Mouse (Mus musculus): ENCODE data around the gene Brwd1. TPM values are rescaled to one million over a fixed set of nuclear protein-coding genes. Genes with fewer than 3 reads are reported as not detected.
A peak's percentile ranks its signal among the peaks of the same experiment; 100 is the strongest.

Gene Brwd1
- polyA plus RNA-seq, 1 experiment: 47.0 TPM

- WGBS: 75% methylated on average over 6 of the region's 6 CpGs
- H3K27ac ChIP-seq (ENCODE audit: control insufficient read depth, insufficient read depth, low read depth, low read length, poor library complexity): no peak overlapping the region
- TF ChIP-seq POLR2A (IDR thresholded peaks at IDR 0.05; ENCODE audit: borderline replicate concordance, control insufficient read depth, low read depth, low read length): no peak
- TF ChIP-seq CTCF (IDR thresholded peaks at IDR 0.05; ENCODE audit: control insufficient read depth, insufficient read depth, low read length): no peak
- no peak overlapping the region for H3K4me3 ChIP-seq (replicated peaks; ENCODE audit: control insufficient read depth, low read depth, low read length)
- no peaks in the 10 kb centered on the region for H3K4me1 ChIP-seq (ENCODE audit: control insufficient read depth, insufficient read depth, low read length)
These were observed 17.7 kb downstream of the Brwd1 start for GRCm38 (mm10) chr16:96064649-96065048.

DNA sequence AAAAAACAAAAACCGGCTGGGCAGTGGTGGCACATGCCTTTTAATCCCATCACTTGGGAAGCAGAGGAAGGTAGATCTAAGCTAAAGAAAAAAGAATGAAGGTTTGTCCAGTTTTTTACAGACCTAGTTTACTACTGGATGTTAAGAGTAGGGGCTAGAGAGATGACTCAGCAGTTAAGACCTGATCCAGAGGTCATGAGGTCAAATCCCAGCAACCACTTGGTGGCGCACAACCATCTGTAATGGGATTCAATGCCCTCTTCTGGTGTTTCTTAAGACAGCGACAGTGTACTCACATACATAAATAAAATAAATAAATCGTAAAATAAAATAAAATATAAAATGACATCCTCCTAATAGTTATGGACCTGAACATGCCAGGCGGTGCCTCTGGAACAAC is 38.2 kb downstream of the Brwd1 start:
- no peak overlapping the region for H3K27ac ChIP-seq (ENCODE audit: control insufficient read depth, insufficient read depth, low read depth, low read length, poor library complexity)
- WGBS: 79% methylated on average over 5 of the region's 5 CpGs
- H3K4me3 ChIP-seq (replicated peaks; ENCODE audit: control insufficient read depth, low read depth, low read length): no peak overlapping the region
- no peaks in the 10 kb centered on the region for H3K4me1 ChIP-seq (ENCODE audit: control insufficient read depth, insufficient read depth, low read length)
- TF ChIP-seq CTCF (IDR thresholded peaks at IDR 0.05; ENCODE audit: control insufficient read depth, insufficient read depth, low read length) (peak; percentile 26; the same call in 1 of the 2 replicates), POLR2A (IDR thresholded peaks at IDR 0.05; ENCODE audit: borderline replicate concordance, control insufficient read depth, low read depth, low read length) (no peak)

- no peak overlapping the region for H3K27ac ChIP-seq (ENCODE audit: control insufficient read depth, insufficient read depth, low read depth, low read length, poor library complexity)
- WGBS: 88% methylated on average over 4 of the region's 4 CpGs
These were observed 41.6 kb downstream of the Brwd1 start for GRCm38 (mm10) chr16:96040691-96041090.

GRCm38 (mm10) chr16:96039538-96039937 is 42.8 kb downstream of the Brwd1 start:
- Histone ChIP-seq H3K4me3 (replicated peaks; ENCODE audit: control insufficient read depth, low read depth, low read length) (no peak overlapping the region), H3K4me1 (ENCODE audit: control insufficient read depth, insufficient read depth, low read length) (no peaks in the 10 kb centered on the region), H3K27ac (ENCODE audit: control insufficient read depth, insufficient read depth, low read depth, low read length, poor library complexity) (no peak overlapping the region)
- WGBS: 86% methylated on average over 6 of the region's 6 CpGs
- TF ChIP-seq POLR2A (IDR thresholded peaks at IDR 0.05; ENCODE audit: borderline replicate concordance, control insufficient read depth, low read depth, low read length) (no peak), CTCF (IDR thresholded peaks at IDR 0.05; ENCODE audit: control insufficient read depth, insufficient read depth, low read length) (no peak)

More at GRCm38 (mm10) chr16:96040691-96041090, 41.6 kb downstream of the Brwd1 start:
- TF ChIP-seq POLR2A (IDR thresholded peaks at IDR 0.05; ENCODE audit: borderline replicate concordance, control insufficient read depth, low read depth, low read length) (no peak), CTCF (IDR thresholded peaks at IDR 0.05; ENCODE audit: control insufficient read depth, insufficient read depth, low read length) (no peak)
- H3K4me1 ChIP-seq (ENCODE audit: control insufficient read depth, insufficient read depth, low read length): no peaks in the 10 kb centered on the region
- no peak overlapping the region for H3K4me3 ChIP-seq (replicated peaks; ENCODE audit: control insufficient read depth, low read depth, low read length)

DNA sequence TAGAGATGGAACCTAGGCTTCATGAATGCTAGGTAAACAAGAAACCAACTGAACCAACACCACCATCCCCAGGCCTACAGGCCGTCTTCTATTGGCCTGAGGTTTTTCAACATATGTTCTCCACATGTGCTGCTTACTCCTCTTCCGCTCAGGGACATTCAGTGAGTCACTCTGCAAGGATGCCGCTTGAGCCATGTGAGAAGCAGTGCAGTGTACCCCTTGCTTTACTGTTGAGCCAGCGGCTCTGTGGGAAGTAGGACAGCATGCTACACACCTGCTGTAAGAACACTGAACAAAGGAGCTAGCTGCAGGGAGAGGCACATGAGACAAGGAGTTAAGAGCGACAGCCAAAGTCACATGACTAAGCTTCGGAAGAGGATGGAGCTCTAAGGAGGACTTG is 47.9 kb downstream of the Brwd1 start:
- Histone ChIP-seq H3K4me1 (ENCODE audit: control insufficient read depth, insufficient read depth, low read length) (no peaks in the 10 kb centered on the region), H3K27ac (ENCODE audit: control insufficient read depth, insufficient read depth, low read depth, low read length, poor library complexity) (no peak overlapping the region), H3K4me3 (replicated peaks; ENCODE audit: control insufficient read depth, low read depth, low read length) (no peak overlapping the region)
- TF ChIP-seq POLR2A (IDR thresholded peaks at IDR 0.05; ENCODE audit: borderline replicate concordance, control insufficient read depth, low read depth, low read length) (no peak), CTCF (IDR thresholded peaks at IDR 0.05; ENCODE audit: control insufficient read depth, insufficient read depth, low read length) (no peak)
- 93% methylated on average over 6 of the region's 6 CpGs for WGBS

GRCm38 (mm10) chr16:96032368-96033043 is 49.8 kb downstream of the Brwd1 start:
- WGBS: 70% methylated on average over 13 of the region's 13 CpGs
- no peak overlapping the region for H3K4me3 ChIP-seq (replicated peaks; ENCODE audit: control insufficient read depth, low read depth, low read length)
- H3K27ac ChIP-seq (ENCODE audit: control insufficient read depth, insufficient read depth, low read depth, low read length, poor library complexity): no peak overlapping the region
- no peaks in the 10 kb centered on the region for H3K4me1 ChIP-seq (ENCODE audit: control insufficient read depth, insufficient read depth, low read length)
- no peak for TF ChIP-seq CTCF (IDR thresholded peaks at IDR 0.05; ENCODE audit: control insufficient read depth, insufficient read depth, low read length)
- no peak for TF ChIP-seq POLR2A (IDR thresholded peaks at IDR 0.05; ENCODE audit: borderline replicate concordance, control insufficient read depth, low read depth, low read length)

DNA sequence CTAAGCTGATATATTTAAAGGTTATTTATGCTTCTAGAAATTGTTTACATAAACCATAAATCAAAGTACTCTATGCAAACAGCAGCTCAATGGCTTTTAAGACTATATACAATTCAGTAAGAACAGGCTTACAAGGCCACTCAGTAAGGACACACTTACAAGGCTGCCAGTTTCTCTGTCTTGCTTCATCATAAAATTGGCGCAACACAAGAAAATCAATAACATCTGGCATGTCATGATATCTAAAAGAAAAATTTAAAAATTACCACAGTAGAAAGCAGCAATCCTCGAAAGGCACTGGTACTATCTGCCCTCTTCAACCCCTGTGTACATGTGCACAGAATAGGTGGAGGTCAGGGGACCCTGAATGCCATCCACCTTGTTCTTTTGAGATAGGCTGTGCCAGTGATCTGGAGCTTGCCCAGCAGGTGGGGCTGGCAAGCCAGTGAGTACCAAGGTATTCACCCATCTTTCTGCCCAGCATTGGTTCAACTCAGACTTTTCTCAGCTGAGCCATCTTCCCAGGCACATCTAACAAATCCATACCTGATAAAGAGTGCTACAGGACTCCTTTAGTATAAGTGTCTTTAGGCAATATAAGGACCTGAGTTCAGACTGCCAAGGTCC is 51.7 kb downstream of the Brwd1 start:
- Histone ChIP-seq H3K27ac (ENCODE audit: control insufficient read depth, insufficient read depth, low read depth, low read length, poor library complexity) (no peak overlapping the region), H3K4me1 (ENCODE audit: control insufficient read depth, insufficient read depth, low read length) (no peaks in the 10 kb centered on the region), H3K4me3 (replicated peaks; ENCODE audit: control insufficient read depth, low read depth, low read length) (no peak overlapping the region)
- peak; percentile 52; the same call in 1 of the 2 replicates for TF ChIP-seq CTCF (IDR thresholded peaks at IDR 0.05; ENCODE audit: control insufficient read depth, insufficient read depth, low read length)
- TF ChIP-seq POLR2A (IDR thresholded peaks at IDR 0.05; ENCODE audit: borderline replicate concordance, control insufficient read depth, low read depth, low read length): no peak
- 79% methylated on average over 2 of the region's 2 CpGs for WGBS

- Histone ChIP-seq H3K4me1 (ENCODE audit: control insufficient read depth, insufficient read depth, low read length) (no peaks in the 10 kb centered on the region), H3K27ac (ENCODE audit: control insufficient read depth, insufficient read depth, low read depth, low read length, poor library complexity) (no peak overlapping the region), H3K4me3 (replicated peaks; ENCODE audit: control insufficient read depth, low read depth, low read length) (no peak overlapping the region)
- 80% methylated on average over 5 of the region's 5 CpGs for WGBS
- TF ChIP-seq CTCF (IDR thresholded peaks at IDR 0.05; ENCODE audit: control insufficient read depth, insufficient read depth, low read length) (no peak), POLR2A (IDR thresholded peaks at IDR 0.05; ENCODE audit: borderline replicate concordance, control insufficient read depth, low read depth, low read length) (no peak)
These were observed 56.1 kb downstream of the Brwd1 start for GRCm38 (mm10) chr16:96026256-96026655.
